Mouse (Mus musculus) MEL (cell line): ENCODE results near the gene Ddi2. TPM values are rescaled to one million over a fixed set of nuclear protein-coding genes. Genes with fewer than 3 reads are reported as not detected.

Experiments
- polyA plus RNA-seq, 2 experiments: library from polyadenylated mRNA; stranded (reverse) in 1 of 2; unstranded in 1 of 2; fragments of >175 nt in 1 of 2; fragments of >200 nt in 1 of 2; gene quantifications; 2 replicates each; pipeline versions ENCODE4 v1.2.1 to v1.2.4; 2012; ENCODE audit warnings: low replicate concordance in 2 of 2, low read depth in 1 of 2; ENCODE audit not compliant: insufficient read length in 2 of 2, insufficient read depth in 1 of 2, missing spikeins in 1 of 2
- total RNA-seq: library from RNA; depleted of rRNA; stranded (reverse); fragments of 300-350 nt; gene quantifications from 2 replicates; pipeline ENCODE4 v1.2.3, GENCODE M21; 2012; rRNA removed

The Ddi2 gene
- total and polyA plus RNA-seq, 3 experiments: 40.7 to 42.8 TPM; not detected in 1

Other genes with a start within 250 kb of the Ddi2 start
- gene Spen, start 184.8 kb downstream of the Ddi2 start, total RNA-seq: 11.9 and 12.6 TPM in 2 replicates
- 100 to 1,000 TPM in 1 of 2 experiments, 10 to 100 TPM in 1; 46.9 to 102 TPM for gene Spen, start 184.8 kb downstream of the Ddi2 start, polyA plus RNA-seq
- gene Fblim1, start 117.3 kb downstream of the Ddi2 start, total RNA-seq: not detected in 2 replicates
- not detected for gene Fblim1, start 117.3 kb downstream of the Ddi2 start, polyA plus RNA-seq
- not detected in 2 replicates for gene Tmem82, start 104.8 kb downstream of the Ddi2 start, total RNA-seq
- under 1 TPM in 1 of 2 experiments, not detected in 1; 0.21 TPM for gene Tmem82, start 104.8 kb downstream of the Ddi2 start, polyA plus RNA-seq
- gene Slc25a34, start 99.6 kb downstream of the Ddi2 start, total RNA-seq: not detected in 2 replicates
- gene Slc25a34, start 99.6 kb downstream of the Ddi2 start, polyA plus RNA-seq: under 1 TPM in 1 of 2 experiments, not detected in 1; 0.10 TPM
- 4.8 and 6.5 TPM in 2 replicates for gene Plekhm2, start 58.5 kb downstream of the Ddi2 start, total RNA-seq
- gene Plekhm2, start 58.5 kb downstream of the Ddi2 start, polyA plus RNA-seq: 10 to 100 TPM in 1 of 2 experiments, not detected in 1; 15.4 TPM
- gene Rsc1a1, start 37.8 kb downstream of the Ddi2 start, total RNA-seq: 7.7 and 8.8 TPM in 2 replicates
- not detected for gene Rsc1a1, start 37.8 kb downstream of the Ddi2 start, polyA plus RNA-seq
- 0.12 TPM in 1 of 2 replicates, not detected in the other for gene Agmat, start 23.3 kb upstream of the Ddi2 start, total RNA-seq
- under 1 TPM in 1 of 2 experiments, not detected in 1; 0.07 TPM for gene Agmat, start 23.3 kb upstream of the Ddi2 start, polyA plus RNA-seq
- 3.2 and 3.4 TPM in 2 replicates for gene Dnajc16, start 67.5 kb upstream of the Ddi2 start, total RNA-seq
- gene Dnajc16, start 67.5 kb upstream of the Ddi2 start, polyA plus RNA-seq: 1 to 10 TPM in 1 of 2 experiments, not detected in 1; 6.8 TPM
- gene Casp9, start 70.2 kb upstream of the Ddi2 start, total RNA-seq: 2.8 and 3.8 TPM in 2 replicates
- gene Casp9, start 70.2 kb upstream of the Ddi2 start, polyA plus RNA-seq: 1 to 10 TPM in 1 of 2 experiments, not detected in 1; 6.4 TPM
- gene Cela2a, start 102.7 kb upstream of the Ddi2 start, total RNA-seq: not detected in 2 replicates
- gene Cela2a, start 102.7 kb upstream of the Ddi2 start, polyA plus RNA-seq: not detected
- not detected in 2 replicates for gene Ctrc, start 122.9 kb upstream of the Ddi2 start, total RNA-seq
- not detected for gene Ctrc, start 122.9 kb upstream of the Ddi2 start, polyA plus RNA-seq
- gene Efhd2, start 151.5 kb upstream of the Ddi2 start, total RNA-seq: 29.8 and 32.4 TPM in 2 replicates
- gene Efhd2, start 151.5 kb upstream of the Ddi2 start, polyA plus RNA-seq: 10 to 100 TPM in 1 of 2 experiments, not detected in 1; 79.1 TPM